Mouse (Mus musculus): ENCODE measurements around the gene Map3k6. TPM values are rescaled to one million over a fixed set of nuclear protein-coding genes. Genes with fewer than 3 reads are reported as not detected.

Map3k6 gene
- total RNA-seq, 2 experiments from 2014 or later: 0.19 to 4.1 TPM

Other genes with a start within 250 kb of the Map3k6 start
- 1.3 and 4.7 TPM in 2 replicates for gene Ahdc1, start 229.6 kb upstream of the Map3k6 start, total RNA-seq (2014; fragmentation: Nextera tagmentation)
- 0.26 and 0.93 TPM in 2 replicates for gene Ahdc1, start 229.6 kb upstream of the Map3k6 start, total RNA-seq (2017)
- gene Wasf2, start 110.3 kb upstream of the Map3k6 start, total RNA-seq (2014; fragmentation: Nextera tagmentation): 109 and 147 TPM in 2 replicates
- gene Wasf2, start 110.3 kb upstream of the Map3k6 start, total RNA-seq (2017): 34.1 and 37.3 TPM in 2 replicates
- gene Cd164l2, start 28.7 kb upstream of the Map3k6 start, total RNA-seq (2014; fragmentation: Nextera tagmentation): not detected in 2 replicates
- gene Cd164l2, start 28.7 kb upstream of the Map3k6 start, total RNA-seq (2017): not detected in 2 replicates
- not detected in 2 replicates for gene Gpr3, start 28.3 kb upstream of the Map3k6 start, total RNA-seq (2014; fragmentation: Nextera tagmentation)
- gene Gpr3, start 28.3 kb upstream of the Map3k6 start, total RNA-seq (2017): 0.36 TPM in 1 of 2 replicates, not detected in the other
- gene Sytl1, start 22.3 kb downstream of the Map3k6 start, total RNA-seq (2014; fragmentation: Nextera tagmentation): 1.8 and 6.1 TPM in 2 replicates
- 2.2 and 2.6 TPM in 2 replicates for gene Sytl1, start 22.3 kb downstream of the Map3k6 start, total RNA-seq (2017)
- gene Tmem222, start 37.0 kb downstream of the Map3k6 start, total RNA-seq (2014; fragmentation: Nextera tagmentation): 52.0 and 54.1 TPM in 2 replicates
- gene Tmem222, start 37.0 kb downstream of the Map3k6 start, total RNA-seq (2017): 16.0 and 20.0 TPM in 2 replicates
- gene Wdtc1, start 112.7 kb downstream of the Map3k6 start, total RNA-seq (2014; fragmentation: Nextera tagmentation): 10.2 and 10.7 TPM in 2 replicates
- gene Wdtc1, start 112.7 kb downstream of the Map3k6 start, total RNA-seq (2017): 7.2 and 9.1 TPM in 2 replicates
- 17.4 and 22.1 TPM in 2 replicates for gene Slc9a1, start 128.9 kb downstream of the Map3k6 start, total RNA-seq (2014; fragmentation: Nextera tagmentation)
- 9.9 and 14.6 TPM in 2 replicates for gene Slc9a1, start 128.9 kb downstream of the Map3k6 start, total RNA-seq (2017)
- not detected in 2 replicates for gene Tent5b, start 239.3 kb downstream of the Map3k6 start, total RNA-seq (2014; fragmentation: Nextera tagmentation)
- gene Tent5b, start 239.3 kb downstream of the Map3k6 start, total RNA-seq (2017): not detected in 2 replicates